Comparison of ENCODE assay signal across 15 mouse cellular contexts in genomic region chr5:125358270-125358608, GRCm38 (mm10). TPM values are rescaled to one million over a fixed set of nuclear protein-coding genes. Genes with fewer than 3 reads are reported as not detected.
A peak's percentile ranks its signal among the peaks of the same experiment; 100 is the strongest.
DNase-seq lines count a peak whose midpoint lies in the region; ATAC-seq and TF ChIP-seq lines count a peak whose summit lies in the region.
"Had no signal": no experiment of that assay in that cellular context is flagged by ENCODE, and none has a peak within 500 bp of the region (broad histone marks: within the 10 kb centered on the region; RNA-seq: fewer than 3 reads in every experiment).

No protein-coding gene starts in this region.

- 55% methylated on average over 5 of the region's 5 CpGs for WGBS in lung, embryonic 15.5 days
- WGBS in lung, adult 2 months, result 34% methylated on average over 5 of the region's 5 CpGs
- WGBS in heart, embryonic 12.5 days, result 60% methylated on average over 5 of the region's 5 CpGs
- 13% methylated on average over 5 of the region's 5 CpGs for WGBS in liver, embryonic 16.5 days (ENCODE audit: insufficient replicate concordance)
- 65% methylated on average over 5 of the region's 5 CpGs for WGBS in stomach, embryonic 15.5 days

- H3K4me2 ChIP-seq in lung, embryonic 15.5 days, result peak overlapping the region; percentile 32; the same call in 1 of the 2 replicates
- peak overlapping the region; percentile 35 for H3K4me2 ChIP-seq in heart, embryonic 12.5 days
- H3K4me2 ChIP-seq in liver, embryonic 16.5 days (ENCODE audit: low read depth, low read length), result peak overlapping the region; percentile 24
- H3K4me2 ChIP-seq in stomach, embryonic 15.5 days, result peak overlapping the region; percentile 11; the same call in 1 of the 2 replicates
- H3K4me2 ChIP-seq: midbrain, embryonic 11.5 days had no signal

- no peak for ATAC-seq in lung, embryonic 15.5 days (ENCODE audit: borderline replicate concordance, extremely low read depth, low FRiP score, low TSS enrichment)
- ATAC-seq in heart, embryonic 12.5 days (ENCODE audit: insufficient number of reproducible peaks, low FRiP score), result no peak
- ATAC-seq in liver, embryonic 16.5 days (ENCODE audit: low read depth), result peak; percentile 47; the same call in 1 of the 2 replicates
- no peak for ATAC-seq in stomach, embryonic 15.5 days (ENCODE audit: insufficient read depth, low FRiP score, low read depth)

- H3K27ac ChIP-seq in lung, embryonic 15.5 days, result no peak overlapping the region
- H3K27ac ChIP-seq in heart, embryonic 12.5 days (ENCODE audit: poor library complexity, severe bottlenecking), result peak overlapping the region; percentile 38; the same call in 1 of the 2 replicates
- peak overlapping the region; percentile 12; the same call in 1 of the 2 replicates for H3K27ac ChIP-seq in liver, embryonic 16.5 days (ENCODE audit: low read length)
- no peak overlapping the region for H3K27ac ChIP-seq in stomach, embryonic 15.5 days

- intact Hi-C loops in left cerebral cortex, postnatal 36 days (cut with DNase I), result no loop called here

- no peak overlapping the region for H3K4me3 ChIP-seq in lung, embryonic 15.5 days
- no peak overlapping the region for H3K4me3 ChIP-seq in lung, adult 2 months (replicated peaks; ENCODE audit: extremely low read depth, low read depth, low read length)
- no peak overlapping the region for H3K4me3 ChIP-seq in heart, embryonic 12.5 days
- peak overlapping the region; percentile 7; the same call in 1 of the 2 replicates for H3K4me3 ChIP-seq in liver, embryonic 16.5 days (ENCODE audit: low read depth, low read length)
- H3K4me3 ChIP-seq in stomach, embryonic 15.5 days (replicated peaks), result no peak overlapping the region
- H3K4me3 ChIP-seq: erythroblast, embryonic 14.5 days had no signal

- 0 out of 2 replicates have a peak, but pooled peaks cover 5% of the 10 kb centered on the region for H3K4me1 ChIP-seq in lung, embryonic 15.5 days
- H3K4me1 ChIP-seq in lung, adult 2 months (ENCODE audit: control insufficient read depth, insufficient read depth, low read length), result no peaks in the 10 kb centered on the region
- peaks cover 5% of the 10 kb centered on the region; the same call in 1 of the 2 replicates for H3K4me1 ChIP-seq in heart, embryonic 12.5 days (replicated peaks)
- peaks cover 3% of the 10 kb centered on the region for H3K4me1 ChIP-seq in liver, embryonic 16.5 days (ENCODE audit: control insufficient read depth, low read depth, low read length)
- H3K4me1 ChIP-seq in stomach, embryonic 15.5 days, result 0 out of 2 replicates have a peak, but pooled peaks cover 3% of the 10 kb centered on the region

- no peaks in the 10 kb centered on the region for H3K9me3 ChIP-seq in lung, embryonic 15.5 days
- peaks cover 3% of the 10 kb centered on the region; the same call in 1 of the 2 replicates for H3K9me3 ChIP-seq in heart, embryonic 12.5 days (replicated peaks)
- no peaks in the 10 kb centered on the region for H3K9me3 ChIP-seq in liver, embryonic 16.5 days (replicated peaks; ENCODE audit: control insufficient read depth, low read length)
- H3K9me3 ChIP-seq in stomach, embryonic 15.5 days, result no peaks in the 10 kb centered on the region

- no peak for TF ChIP-seq CTCF in lung, adult 2 months (IDR thresholded peaks at IDR 0.05; ENCODE audit: insufficient read depth, low read length)

- no peak for TF ChIP-seq POLR2A in lung, adult 2 months (IDR thresholded peaks at IDR 0.05; ENCODE audit: borderline replicate concordance, extremely low read depth, low read depth, low read length)

- no peak for DNase-seq in lung, adult 2 months
- no peak for DNase-seq in urinary bladder, postnatal 14 days (ENCODE audit: low spot score)
- no peak for DNase-seq in left cerebral cortex, postnatal 36 days (ENCODE audit: low spot score in 2 of 2)
- DNase-seq: adrenal gland, adult 8-10 months; cerebellum, postnatal 10 days; kidney, adult 8-10 months; right cerebral cortex, postnatal 4 days; thymus, postnatal 25 days had no signal

- no peaks in the 10 kb centered on the region for H3K36me3 ChIP-seq in lung, embryonic 15.5 days
- H3K36me3 ChIP-seq in heart, embryonic 12.5 days, result no peaks in the 10 kb centered on the region
- no peaks in the 10 kb centered on the region for H3K36me3 ChIP-seq in liver, embryonic 16.5 days (ENCODE audit: control insufficient read depth, insufficient read depth)
- no peaks in the 10 kb centered on the region for H3K36me3 ChIP-seq in stomach, embryonic 15.5 days
- H3K36me3 ChIP-seq: G1E had no signal

- no peak overlapping the region for H3K9ac ChIP-seq in lung, embryonic 15.5 days
- no peak overlapping the region for H3K9ac ChIP-seq in heart, embryonic 12.5 days
- H3K9ac ChIP-seq in liver, embryonic 16.5 days (ENCODE audit: low read depth, low read length), result no peak overlapping the region
- no peak overlapping the region for H3K9ac ChIP-seq in stomach, embryonic 15.5 days

- no peaks in the 10 kb centered on the region for H3K27me3 ChIP-seq in lung, embryonic 15.5 days
- no peaks in the 10 kb centered on the region for H3K27me3 ChIP-seq in heart, embryonic 12.5 days (replicated peaks)
- no peaks in the 10 kb centered on the region for H3K27me3 ChIP-seq in liver, embryonic 16.5 days (ENCODE audit: control insufficient read depth, insufficient read depth, low read depth, low read length)
- H3K27me3 ChIP-seq in stomach, embryonic 15.5 days (replicated peaks), result no peaks in the 10 kb centered on the region

RNA-seq across cellular contexts. Expression of gene Scarb1, which starts 17.3 kb away (rescaled TPM):
- polyA plus RNA-seq in lung, embryonic 15.5 days (2015; fragmentation: Nextera tagmentation; extraction: Ambion mirVana), result 61.2 and 65.6 TPM in 2 replicates
- polyA plus RNA-seq in lung, adult 2 months (2012; rRNA removed), result 173 and 196 TPM in 2 replicates
- 74.3 and 75.2 TPM in 2 replicates for polyA plus RNA-seq in heart, embryonic 12.5 days (2016; fragmentation: Nextera tagmentation; extraction: Ambion mirVana)
- polyA plus RNA-seq in liver, embryonic 16.5 days (2015; fragmentation: Nextera tagmentation; extraction: Ambion mirVana), result 78.3 and 89.5 TPM in 2 replicates
- polyA plus RNA-seq in stomach, embryonic 15.5 days (2015; fragmentation: Nextera tagmentation; extraction: Ambion mirVana), result 61.9 and 67.9 TPM in 2 replicates
- total RNA-seq in left cerebral cortex, postnatal 36 days (2021), result 10 to 100 TPM; 22.0 to 28.0 TPM

RNA-seq across cellular contexts. Expression of gene Gm10382, which starts 30.9 kb away (rescaled TPM):
- 0.56 and 0.73 TPM in 2 replicates for polyA plus RNA-seq in lung, embryonic 15.5 days (2015; fragmentation: Nextera tagmentation; extraction: Ambion mirVana)
- polyA plus RNA-seq in lung, adult 2 months (2012; rRNA removed), result 0.20 and 0.25 TPM in 2 replicates
- 0.28 and 0.67 TPM in 2 replicates for polyA plus RNA-seq in heart, embryonic 12.5 days (2016; fragmentation: Nextera tagmentation; extraction: Ambion mirVana)
- polyA plus RNA-seq in liver, embryonic 16.5 days (2015; fragmentation: Nextera tagmentation; extraction: Ambion mirVana), result 0.18 and 0.27 TPM in 2 replicates
- polyA plus RNA-seq in stomach, embryonic 15.5 days (2015; fragmentation: Nextera tagmentation; extraction: Ambion mirVana), result 0.21 and 0.67 TPM in 2 replicates
- under 1 TPM in 1 of 2 experiments, not detected in 1; 0.32 TPM for total RNA-seq in left cerebral cortex, postnatal 36 days (2021)
- total RNA-seq: G1E had no signal

RNA-seq across cellular contexts. Expression of gene Ubc, which starts 31.8 kb away (rescaled TPM):
- 1,173 and 1,218 TPM in 2 replicates for polyA plus RNA-seq in lung, embryonic 15.5 days (2015; fragmentation: Nextera tagmentation; extraction: Ambion mirVana)
- 705 and 874 TPM in 2 replicates for polyA plus RNA-seq in lung, adult 2 months (2012; rRNA removed)
- polyA plus RNA-seq in heart, embryonic 12.5 days (2016; fragmentation: Nextera tagmentation; extraction: Ambion mirVana), result 840 and 852 TPM in 2 replicates
- 573 and 608 TPM in 2 replicates for polyA plus RNA-seq in liver, embryonic 16.5 days (2015; fragmentation: Nextera tagmentation; extraction: Ambion mirVana)
- polyA plus RNA-seq in stomach, embryonic 15.5 days (2015; fragmentation: Nextera tagmentation; extraction: Ambion mirVana), result 893 and 1,069 TPM in 2 replicates
- 100 to 1,000 TPM; 817 to 877 TPM for total RNA-seq in left cerebral cortex, postnatal 36 days (2021)

Comparison
In these comparisons a context has a peak if more than half of its experiments do, and no peak if none do; other contexts are left out.
1. H3K27ac ChIP-seq: peak in heart, embryonic 12.5 days (single experiment) and liver, embryonic 16.5 days (single experiment); none in lung, embryonic 15.5 days (single experiment) and stomach, embryonic 15.5 days (single experiment).
2. Peak in every context shown above with its lines, with median percentiles within 50 percentile points of each other: H3K4me2 ChIP-seq.